Mouse (Mus musculus) layer of hippocampus, adult 9-11 months (tissue): ENCODE measurements around the gene Tnfsfm13.

Source experiments
- DNase-seq: peaks from one replicate; pipeline ENCODE4 v3.0.0; 2022

The Tnfsfm13 gene

DNA sequence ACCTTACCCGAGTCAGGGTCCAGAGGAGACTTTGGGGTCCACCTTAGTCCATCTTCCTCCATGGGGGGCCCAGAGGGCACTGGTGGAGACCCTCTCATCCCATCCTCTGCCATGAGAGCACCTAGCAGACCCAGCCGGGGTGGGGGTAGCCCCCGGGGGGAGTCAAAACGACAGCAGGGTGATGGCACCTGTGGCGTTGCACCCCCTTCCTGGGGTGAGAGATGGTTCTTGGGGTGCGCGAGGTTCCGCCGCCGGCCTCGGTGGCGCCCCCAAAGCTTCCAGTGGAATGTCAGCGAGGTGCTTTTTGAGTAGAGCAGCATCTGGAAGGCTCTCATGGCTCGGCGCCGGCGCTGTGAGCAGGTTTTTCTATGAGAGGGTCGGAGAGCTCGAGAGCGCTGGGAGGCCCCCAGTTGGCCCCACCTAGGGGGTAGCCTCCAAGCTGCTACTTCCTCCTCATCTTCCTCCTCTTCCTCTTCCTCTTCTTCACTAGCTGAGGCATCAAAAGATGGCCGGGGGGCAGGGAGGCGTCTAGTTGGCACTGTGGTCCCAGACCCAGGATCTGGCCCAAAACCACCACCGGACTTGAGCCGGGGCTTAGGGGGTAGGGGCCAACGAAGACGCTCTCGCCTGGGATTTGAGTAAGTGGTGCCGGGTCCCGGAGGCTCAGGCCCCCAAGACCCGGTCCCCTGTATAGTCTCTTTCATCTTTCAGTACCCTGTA, 15.6 kb downstream of the Tnfsfm13 start:
- no peak for DNase-seq

DNA sequence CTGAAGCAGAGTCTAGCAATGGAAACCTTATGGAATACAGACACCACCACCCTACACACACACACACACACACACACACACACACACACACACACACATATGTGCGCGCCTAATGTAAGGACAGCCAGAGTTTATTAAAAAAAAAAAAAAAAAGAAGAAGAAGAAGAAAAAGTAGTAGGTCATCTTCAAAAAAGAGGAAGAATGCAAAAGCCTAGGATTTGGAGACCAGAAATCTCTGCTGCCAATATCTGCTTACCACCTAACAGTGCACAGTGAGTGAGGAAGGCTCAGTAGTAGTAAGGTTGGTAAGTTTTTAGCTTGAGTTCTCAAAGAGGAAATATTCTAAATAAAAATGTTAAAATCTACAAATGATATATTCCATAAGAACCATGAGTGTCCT, 16.8 kb downstream of the Tnfsfm13 start:
- DNase-seq = no peak

- peak; percentile 100 for DNase-seq
Observed at GRCm38 (mm10) chr11:69672211-69672706, 23.6 kb downstream of the Tnfsfm13 start, which contains the start of gene Eif4a1. Gene Eif4a1, minus strand, starts transcription at chr11:69672423.

GRCm38 (mm10) chr11:69671726-69672124, 24.2 kb downstream of the Tnfsfm13 start:
- no peak for DNase-seq

DNA sequence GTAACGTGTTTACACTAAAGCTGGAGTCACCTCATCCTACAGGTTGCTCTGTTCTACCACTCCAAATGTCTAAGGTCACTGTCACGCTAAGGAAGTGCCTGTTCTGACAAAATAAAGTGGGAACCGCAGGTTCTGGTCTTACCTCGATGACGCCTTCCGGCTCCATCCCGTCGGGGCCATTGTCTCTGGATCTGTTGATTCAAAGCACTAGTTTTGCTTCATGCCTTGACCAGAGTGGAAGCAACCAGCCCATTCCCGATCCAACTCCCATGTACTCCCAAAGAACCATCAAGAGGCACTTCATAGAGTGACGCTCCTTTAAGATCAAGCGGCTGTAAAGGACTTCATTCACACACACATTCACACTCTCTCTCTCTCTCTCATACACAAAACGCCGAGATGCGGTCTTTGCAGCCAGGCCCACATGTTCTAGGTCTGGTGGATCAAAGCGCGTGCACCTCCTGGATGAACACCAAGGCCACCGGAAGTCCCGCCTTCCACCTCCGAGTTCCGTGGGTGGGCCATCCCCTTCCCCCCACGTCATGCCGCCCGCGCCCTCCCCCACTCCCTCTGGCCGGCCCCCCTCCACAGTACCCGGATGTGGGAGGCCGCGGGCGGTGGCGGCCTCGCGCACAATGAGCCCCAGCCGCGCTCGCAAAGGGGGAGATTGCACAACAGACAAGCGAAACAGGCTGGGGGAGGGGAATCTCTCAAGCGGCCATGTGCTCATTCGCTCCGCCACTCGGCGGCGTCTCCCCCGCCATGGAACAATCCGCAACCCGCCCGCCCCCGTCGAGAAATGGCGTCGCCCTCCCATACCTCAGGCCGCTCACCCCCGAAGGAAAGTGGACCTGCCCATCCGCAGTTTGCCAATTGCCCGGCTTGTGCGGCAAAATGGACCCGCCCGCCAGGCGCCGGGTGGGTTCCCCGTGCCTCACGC, 24.8 kb downstream of the Tnfsfm13 start:
- DNase-seq = peak; percentile 97

GRCm38 (mm10) chr11:69666665-69667005, 29.3 kb downstream of the Tnfsfm13 start:
- no peak for DNase-seq

GRCm38 (mm10) chr11:69665961-69666664, 29.8 kb downstream of the Tnfsfm13 start, which contains the start of gene Cd68:
Gene Cd68, minus strand, starts transcription at chr11:69666153.
- DNase-seq = peak; percentile 93

- DNase-seq = no peak
Observed at GRCm38 (mm10) chr11:69665457-69665960, 30.4 kb downstream of the Tnfsfm13 start.

- DNase-seq = no peak
Observed at GRCm38 (mm10) chr11:69664841-69665240, 31.1 kb downstream of the Tnfsfm13 start.

DNA sequence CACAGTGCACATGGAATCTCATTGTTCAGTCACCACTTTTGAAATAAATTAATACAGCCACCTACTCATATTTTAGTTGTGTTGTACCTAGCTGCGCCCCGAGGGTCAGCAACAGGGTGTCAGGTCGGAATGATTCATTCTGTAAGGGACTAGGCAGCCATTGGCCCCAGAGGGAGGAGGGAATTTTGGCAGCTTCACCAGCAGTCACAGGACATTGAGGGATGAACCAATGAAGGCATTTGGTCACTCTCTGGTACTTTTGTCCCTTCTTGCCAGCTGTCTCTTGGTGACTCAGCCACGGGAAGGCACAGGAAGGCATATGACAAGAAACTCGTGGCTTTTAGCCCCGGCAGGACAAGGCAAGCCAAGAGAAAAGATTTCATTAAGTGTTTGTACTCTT, 32.1 kb downstream of the Tnfsfm13 start:
- peak; percentile 55 for DNase-seq

- no peak for DNase-seq
Observed at GRCm38 (mm10) chr11:69662967-69663671, 32.8 kb downstream of the Tnfsfm13 start.

- DNase-seq = peak; percentile 97
Observed at GRCm38 (mm10) chr11:69662213-69662966, 33.5 kb downstream of the Tnfsfm13 start, which contains the start of gene Mpdu1. Gene Mpdu1, minus strand, starts transcription at chr11:69662642.

DNA sequence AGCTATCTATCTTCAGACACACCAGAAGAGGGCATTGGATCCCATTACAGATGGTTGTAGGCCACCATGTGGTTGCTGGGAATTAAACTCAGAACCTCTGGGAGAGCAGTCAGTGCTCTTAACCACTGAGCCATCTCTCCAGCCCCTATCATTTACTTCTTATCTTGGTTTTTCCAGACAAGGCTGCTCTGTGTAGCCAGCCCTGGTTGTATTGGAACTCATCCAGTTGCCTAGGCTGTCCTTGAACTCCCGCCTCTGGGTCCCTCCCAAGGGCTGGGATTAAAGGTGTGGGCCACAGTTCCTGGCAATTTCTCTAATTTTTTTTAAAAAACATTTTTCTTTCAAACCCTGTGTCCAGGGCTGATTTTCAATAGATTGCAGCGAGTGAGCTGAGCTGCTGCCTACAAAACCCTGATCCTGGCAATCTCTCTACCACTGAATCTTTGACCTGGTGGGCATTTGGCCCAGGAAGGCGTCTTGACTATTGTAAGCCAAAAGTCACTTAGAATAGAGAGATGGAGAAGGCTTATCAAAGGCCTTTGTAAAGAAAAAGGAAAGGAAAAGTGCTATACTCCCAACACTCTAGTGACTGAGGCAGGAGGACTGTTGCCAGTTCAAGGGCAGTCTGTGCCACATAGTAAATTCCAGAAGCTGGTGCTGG, 34.5 kb downstream of the Tnfsfm13 start:
- no peak for DNase-seq

DNA sequence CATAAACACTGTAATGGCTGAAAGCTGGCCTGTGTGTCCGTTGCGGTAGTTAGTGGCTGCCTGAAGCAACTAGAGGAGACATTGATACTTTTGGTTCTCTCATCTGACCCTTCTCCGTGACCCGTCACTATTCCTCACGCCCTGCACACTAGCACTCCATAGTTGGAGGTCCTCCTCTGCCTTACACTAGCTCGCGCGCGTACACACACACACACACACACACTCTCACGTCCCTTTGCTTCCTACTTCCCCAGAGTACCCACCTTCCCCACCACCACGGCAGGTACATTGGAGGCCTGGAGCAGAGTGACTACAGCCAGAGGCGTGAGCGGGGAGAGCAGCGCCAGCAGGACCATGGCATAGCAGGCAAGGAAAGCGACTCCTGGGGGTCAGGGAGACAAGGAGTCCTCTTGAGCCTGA, 38.4 kb downstream of the Tnfsfm13 start:
- DNase-seq = no peak

- no peak for DNase-seq
Observed at GRCm38 (mm10) chr11:69656617-69657461, 39.1 kb downstream of the Tnfsfm13 start.

DNA sequence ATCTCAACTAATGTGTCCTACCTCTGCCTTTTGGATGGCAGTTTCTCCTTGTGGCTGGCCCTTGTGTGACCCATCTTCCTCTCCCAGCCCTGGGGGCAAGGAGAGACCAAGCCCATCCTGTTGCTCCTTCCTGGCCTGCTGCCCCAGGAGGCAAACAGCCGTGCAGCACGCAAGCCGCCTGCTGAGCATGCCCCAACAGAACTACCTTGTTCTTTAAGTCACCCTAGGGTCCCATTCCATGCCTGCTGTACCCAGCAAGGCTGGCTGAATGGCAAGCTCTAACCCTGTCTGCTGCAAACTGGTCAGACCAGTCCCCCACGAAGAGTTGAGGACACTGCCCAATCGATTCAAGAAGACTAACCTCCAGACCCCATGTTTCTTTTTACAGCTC, 39.8 kb downstream of the Tnfsfm13 start:
- no peak for DNase-seq

DNA sequence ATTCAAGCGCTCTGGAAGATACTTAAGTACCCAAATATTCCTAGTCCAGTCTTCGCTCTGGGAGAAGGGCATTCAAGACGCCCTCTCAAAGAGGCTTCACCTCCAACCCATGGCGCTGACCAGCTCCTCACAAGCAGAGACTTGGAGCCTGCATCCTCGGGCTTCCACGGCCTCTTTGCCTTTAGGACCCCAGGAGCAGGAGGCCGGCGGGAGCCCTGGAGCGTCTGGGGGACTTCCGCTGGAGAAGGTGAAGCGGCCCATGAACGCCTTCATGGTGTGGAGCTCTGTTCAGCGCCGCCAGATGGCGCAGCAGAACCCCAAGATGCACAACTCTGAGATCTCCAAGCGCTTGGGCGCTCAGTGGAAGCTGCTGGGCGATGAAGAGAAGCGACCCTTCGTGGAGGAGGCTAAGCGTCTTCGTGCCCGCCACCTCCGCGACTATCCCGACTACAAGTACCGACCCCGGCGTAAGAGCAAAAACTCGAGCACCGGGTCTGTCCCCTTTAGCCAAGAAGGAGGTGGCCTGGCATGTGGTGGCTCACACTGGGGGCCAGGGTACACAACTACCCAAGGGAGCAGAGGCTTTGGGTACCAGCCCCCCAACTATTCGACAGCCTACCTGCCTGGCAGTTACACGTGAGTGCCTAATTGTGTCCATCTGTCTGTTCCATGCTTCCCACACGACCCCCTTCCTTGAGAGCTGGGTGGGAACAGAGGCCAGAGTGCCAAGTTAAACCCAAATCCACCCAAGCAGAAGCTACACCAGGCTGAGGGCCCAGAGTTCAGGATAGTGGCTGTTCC, 40.4 kb downstream of the Tnfsfm13 start, which contains the start of gene Sox15:
Sox15 (plus strand) TSS at position 51 of the 801 bp plus-strand sequence.
- DNase-seq = peak; percentile 69

DNA sequence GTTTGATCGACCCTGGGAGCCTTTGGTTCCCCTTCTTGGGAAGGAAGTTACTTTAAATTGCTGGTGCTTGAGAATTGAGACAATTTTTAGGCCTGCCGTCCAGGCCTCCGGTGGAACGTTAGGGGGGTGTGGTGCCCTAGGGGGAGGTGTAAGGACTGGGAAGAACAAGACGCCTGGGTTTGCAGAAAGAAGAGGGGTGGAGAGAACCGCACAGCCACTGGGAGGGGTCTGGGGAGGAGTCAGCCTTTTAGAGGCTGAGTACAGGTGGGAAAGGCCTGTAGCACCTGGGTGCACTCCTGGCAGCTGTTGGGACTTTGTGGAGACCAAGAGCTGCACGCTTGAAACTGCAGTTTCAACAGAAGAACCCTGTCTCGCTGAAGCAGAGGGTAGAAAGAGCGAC, 41.1 kb downstream of the Tnfsfm13 start:
- DNase-seq = no peak

DNA sequence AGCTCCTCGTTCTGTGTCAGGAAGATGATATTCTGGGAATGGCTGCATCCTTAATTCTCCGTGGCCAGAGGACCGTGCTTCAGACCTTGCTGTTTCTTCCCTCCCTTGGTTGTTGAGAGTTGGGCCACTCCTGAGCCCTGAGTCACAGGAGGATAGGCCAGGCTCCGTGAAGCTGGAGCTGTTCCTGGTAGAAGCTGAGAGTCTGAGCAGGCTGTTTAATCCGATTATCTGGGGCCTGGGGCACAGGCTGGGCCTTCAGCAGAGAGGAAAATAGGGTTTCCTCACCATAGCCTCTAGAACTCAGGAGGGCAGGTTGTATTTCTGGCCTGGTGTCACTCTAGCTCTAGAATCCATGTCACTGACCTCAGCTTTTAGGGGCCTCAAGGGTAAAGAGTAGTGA, 42.5 kb downstream of the Tnfsfm13 start:
- DNase-seq = no peak
